Mouse (Mus musculus) myocyte (in vitro differentiated cells): ENCODE measurements at regions not wholly inside any gene's neighbourhood (a gene's known extent, or its start where the extent isn't known, plus 50 kb on each side); places are given as distances from the start of the nearest gene placed in this dataset.

ENCODE experiments used
- E2F4 ChIP-seq: IDR thresholded peaks from one replicate; pipeline ENCODE4 v1.6.1; 2011; ENCODE audit warnings: mild to moderate bottlenecking, control low read depth, moderate library complexity; ENCODE audit not compliant: insufficient read depth
- MAX ChIP-seq: IDR thresholded peaks from one replicate; pipeline ENCODE4 v1.6.1; 2011; ENCODE audit warnings: low read depth, mild to moderate bottlenecking, control low read depth
- MYOD1 ChIP-seq, 3 experiments: IDR thresholded peaks; one replicate each; pipeline ENCODE4 v1.6.1; 2011; ENCODE audit warnings: control low read depth in 2 of 3, low read depth in 2 of 3, mild to moderate bottlenecking in 2 of 3, moderate library complexity in 1 of 3; ENCODE audit not compliant: insufficient read length in 2 of 3, control insufficient read depth in 1 of 3
- MYOG ChIP-seq, 3 experiments: IDR thresholded peaks; one replicate each; pipeline ENCODE4 v1.6.1; 2011; ENCODE audit warnings: control low read depth in 2 of 3, low read depth in 2 of 3, mild to moderate bottlenecking in 2 of 3; ENCODE audit not compliant: insufficient read length in 2 of 3, control insufficient read depth in 1 of 3, insufficient read depth in 1 of 3
- POLR2A ChIP-seq: IDR thresholded peaks from one replicate; pipeline ENCODE4 v1.6.1; 2011; ENCODE audit warnings: low read depth, mild to moderate bottlenecking, control low read depth, moderate library complexity; ENCODE audit not compliant: insufficient read length
- POLR2AphosphoS2 ChIP-seq: IDR thresholded peaks from one replicate; pipeline ENCODE4 v1.6.1; 2011; ENCODE audit warnings: low read depth, control low read depth; ENCODE audit not compliant: insufficient read length
- SRF ChIP-seq: IDR thresholded peaks from one replicate; pipeline ENCODE4 v1.6.1; 2011; ENCODE audit warnings: low read depth; ENCODE audit not compliant: control insufficient read depth, insufficient read length
- TCF12 ChIP-seq: IDR thresholded peaks from one replicate; pipeline ENCODE4 v1.6.1; 2011; ENCODE audit warnings: mild to moderate bottlenecking, control low read depth; ENCODE audit not compliant: poor library complexity, insufficient read depth, severe bottlenecking
- USF1 ChIP-seq: IDR thresholded peaks from one replicate; pipeline ENCODE4 v1.6.1; 2011; ENCODE audit warnings: low read depth, mild to moderate bottlenecking, control low read depth, moderate library complexity

GRCm38 (mm10) chr1:185963773-185964172, 153.3 kb downstream of the Lyplal1 start:
- TF ChIP-seq USF1 (no peak), POLR2A (no peak), MAX (no peak), E2F4 (no peak), POLR2AphosphoS2 (no peak), MYOG (IDR thresholded peaks at IDR 0.05; ENCODE audit: control insufficient read depth in 1 of 3, insufficient read depth in 1 of 3, insufficient read length in 2 of 3, low read depth in 2 of 3) (peak in 1 of 3 experiments; percentile 52), MYOD1 (IDR thresholded peaks at IDR 0.05; ENCODE audit: control insufficient read depth in 1 of 3, insufficient read length in 2 of 3, low read depth in 2 of 3) (peak in 2 of 3 experiments; percentile 47 to 80), SRF (no peak), TCF12 (no peak)
